Mouse (Mus musculus) G1E-ER4 (cell line): ENCODE measurements around the gene 2010111I01Rik. TPM values are rescaled to one million over a fixed set of nuclear protein-coding genes. Genes with fewer than 3 reads are reported as not detected.

Experiments used
- GATA1 ChIP-seq: IDR thresholded peaks from one replicate; pipeline ENCODE4 v1.8.0; 2012; ENCODE audit warnings: low read length, inconsistent platforms
- polyA plus RNA-seq: library from polyadenylated mRNA; stranded (reverse); fragments of >175 nt; gene quantifications from 2 replicates; pipeline ENCODE4 v1.2.3, GENCODE M21; 2012

2010111I01Rik gene
- polyA plus RNA-seq, 1 experiment, result 47.5 TPM

DNA sequence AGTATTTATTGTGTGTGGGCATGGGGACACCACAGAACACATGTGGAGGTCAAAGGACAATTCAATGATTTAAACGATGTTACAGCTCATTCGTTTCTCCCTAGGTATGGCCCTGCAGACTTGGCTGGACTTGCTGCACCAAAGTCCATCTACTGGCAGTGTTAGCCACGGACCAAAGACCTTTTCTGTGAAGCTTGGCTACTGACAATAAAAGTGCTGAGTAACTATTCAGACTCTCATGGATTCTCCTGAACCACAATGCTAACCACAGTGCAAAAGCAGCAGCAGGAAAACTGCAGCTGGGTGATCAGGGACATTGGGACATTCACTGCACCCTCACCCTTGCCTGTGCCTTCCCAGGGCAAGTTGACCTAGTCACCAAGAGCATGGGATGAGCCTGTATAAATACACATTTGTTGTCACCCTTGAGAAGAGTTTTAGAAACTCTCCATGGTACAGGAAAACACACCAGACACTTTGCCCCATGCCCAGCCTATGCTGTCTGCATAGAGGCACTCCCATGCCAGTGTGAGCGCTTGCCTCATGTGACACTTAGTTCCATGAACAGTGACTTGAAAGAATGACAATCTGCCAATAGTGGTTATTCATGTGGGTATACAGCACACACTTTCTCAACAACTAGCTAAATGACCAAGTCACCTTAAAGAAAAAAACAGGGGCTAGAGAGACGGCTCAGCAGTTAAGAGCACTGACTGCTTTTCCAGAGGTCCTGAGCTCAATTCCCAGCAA, 381.0 kb downstream of the 2010111I01Rik start:
- TF ChIP-seq GATA1, result no peak

- TF ChIP-seq GATA1, result no peak
Measured at GRCm38 (mm10) chr13:63347639-63348038, 382.9 kb downstream of the 2010111I01Rik start.

DNA sequence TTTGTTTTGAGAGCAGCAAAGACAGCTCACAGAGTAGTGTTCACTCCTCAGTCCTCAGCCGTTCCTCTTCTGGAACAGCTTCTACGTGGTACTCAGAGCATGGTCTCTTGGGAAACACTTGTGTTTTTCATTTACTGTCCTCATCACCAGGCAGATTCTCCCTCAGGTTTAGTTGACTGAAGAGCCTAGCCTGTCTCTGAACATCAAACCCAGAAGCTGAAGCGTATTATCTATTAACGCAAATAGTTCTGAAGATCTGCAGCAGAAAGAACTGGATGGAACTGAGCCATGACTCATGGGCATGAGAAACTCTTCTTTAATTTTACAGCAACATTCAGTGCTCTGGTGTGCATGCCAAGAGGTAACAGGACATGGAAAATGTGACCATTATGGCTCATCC, 385.4 kb downstream of the 2010111I01Rik start:
- no peak for TF ChIP-seq GATA1

- no peak for TF ChIP-seq GATA1
Measured at GRCm38 (mm10) chr13:63356101-63356500, 391.4 kb downstream of the 2010111I01Rik start.

DNA sequence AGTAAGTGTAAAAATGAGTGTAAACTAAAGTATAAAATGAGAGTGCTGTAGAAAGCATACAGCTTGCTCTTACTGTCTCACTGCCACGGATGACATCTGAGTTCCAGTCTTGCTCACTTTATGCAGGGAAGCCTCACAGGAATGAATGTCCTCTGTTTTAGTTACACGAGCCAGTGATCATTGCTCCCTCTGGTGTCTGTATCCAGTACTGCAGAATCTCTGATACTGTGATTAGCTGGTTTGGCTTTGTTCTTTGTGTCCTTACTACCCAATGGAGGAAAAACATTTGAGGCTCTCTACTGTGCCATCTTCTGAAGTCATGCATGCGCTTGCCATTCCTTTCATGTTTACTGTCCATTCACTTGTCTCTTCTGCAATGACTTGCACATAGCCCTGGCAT, 391.9 kb downstream of the 2010111I01Rik start:
- TF ChIP-seq GATA1, result no peak

DNA sequence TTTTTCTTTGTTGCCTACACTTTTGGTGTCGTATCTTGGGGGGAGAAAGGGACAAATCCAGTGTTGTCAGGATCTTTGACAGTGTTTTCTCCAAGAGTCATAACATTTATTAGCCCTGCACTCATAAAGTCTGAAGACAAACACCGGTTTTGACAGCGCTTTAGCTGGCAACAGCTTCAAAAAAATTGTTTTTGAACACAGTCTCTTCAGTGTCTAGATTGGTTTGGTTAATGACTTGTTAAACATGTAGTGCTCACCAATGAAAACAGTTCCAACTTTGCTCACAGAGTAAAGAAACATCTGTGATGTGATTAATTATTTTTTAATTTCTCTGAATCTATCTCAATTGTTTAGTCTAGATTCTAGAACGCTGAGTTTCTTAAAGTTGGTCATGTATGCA, 394.7 kb downstream of the 2010111I01Rik start:
- no peak for TF ChIP-seq GATA1

DNA sequence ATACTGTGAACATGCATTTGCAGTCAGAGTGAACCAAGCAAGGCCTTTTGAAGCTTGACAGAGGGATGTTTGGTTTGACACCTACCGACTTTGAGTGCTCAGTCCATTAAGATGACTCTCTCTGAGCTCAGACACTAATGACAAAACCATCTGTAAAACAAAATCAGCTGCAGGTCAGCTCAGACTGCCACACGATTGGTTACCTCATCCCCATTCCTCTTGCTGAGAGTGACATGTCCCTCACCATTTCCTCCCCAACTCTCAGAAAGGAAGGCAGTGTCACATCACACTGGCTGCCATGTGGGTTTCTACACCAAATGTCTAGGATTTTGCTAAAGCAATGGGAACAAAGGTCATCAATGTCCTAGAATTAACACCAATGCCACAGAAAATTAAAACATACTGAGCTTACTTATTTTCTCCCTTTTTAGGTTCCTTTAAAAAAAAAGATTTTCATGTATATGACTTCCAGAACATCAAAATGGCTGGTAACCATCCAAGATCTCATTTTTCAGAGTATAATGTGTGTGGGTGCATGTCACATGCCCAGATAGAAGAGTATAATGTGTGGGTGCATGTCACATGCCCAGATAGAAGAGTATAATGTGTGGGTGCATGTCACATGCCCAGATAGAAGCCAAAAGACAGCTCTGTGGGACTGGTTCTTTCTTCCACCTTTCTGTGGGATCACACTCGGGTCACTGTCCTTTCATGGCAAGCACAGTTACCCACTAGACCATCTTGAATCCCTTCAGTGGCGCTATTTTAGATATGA, 395.6 kb downstream of the 2010111I01Rik start:
- TF ChIP-seq GATA1, result no peak

DNA sequence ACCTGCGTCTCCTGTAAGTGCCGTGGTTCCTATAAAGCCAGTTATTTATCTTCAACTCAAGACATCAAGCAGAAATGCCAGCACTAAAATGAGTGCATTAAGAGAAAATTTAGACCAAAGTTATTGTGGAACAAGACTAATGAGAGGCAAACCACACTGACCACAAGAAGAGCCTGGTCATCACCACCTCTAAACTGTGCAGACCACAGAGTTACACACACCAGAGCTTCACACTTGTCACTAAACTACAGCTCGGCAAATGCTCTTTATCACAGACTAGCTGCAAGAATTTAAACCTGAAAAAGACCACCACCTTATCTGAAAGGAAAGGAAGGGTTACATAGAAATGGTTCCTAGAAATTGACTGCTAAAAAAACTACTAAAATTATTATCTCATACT, 397.1 kb downstream of the 2010111I01Rik start:
- no peak for TF ChIP-seq GATA1

- no peak for TF ChIP-seq GATA1
Measured at GRCm38 (mm10) chr13:63373460-63374166, 408.9 kb downstream of the 2010111I01Rik start.

Other genes starting within 250 kb of the 2010111I01Rik start
- gene Platr25, start 204.2 kb upstream of the 2010111I01Rik start, polyA plus RNA-seq, result not detected in 2 replicates
- gene Gm5141, start 179.1 kb upstream of the 2010111I01Rik start, polyA plus RNA-seq, result not detected in 2 replicates
- not detected in 2 replicates for gene Fbp2, start 106.5 kb upstream of the 2010111I01Rik start, polyA plus RNA-seq
- gene Fbp1, start 76.6 kb upstream of the 2010111I01Rik start, polyA plus RNA-seq, result not detected in 2 replicates